Mouse (Mus musculus) CH12.LX (cell line): Measurements from ENCODE around the gene Gsto2. TPM values are rescaled to one million over a fixed set of nuclear protein-coding genes. Genes with fewer than 3 reads are reported as not detected.

Experiments used
- DNase-seq: peaks from one replicate; pipeline ENCODE4 v3.0.0-alpha.2; 2013; ENCODE audit errors: extremely low read depth
- H3K27ac ChIP-seq: 2 replicates; pipeline ENCODE4 v1.5.1; 2012; ENCODE audit warnings: low read depth, mild to moderate bottlenecking, control low read depth, moderate library complexity; ENCODE audit not compliant: insufficient read depth
- H3K27me3 ChIP-seq: replicated peaks from 2 replicates; pipeline ENCODE3; 2012; ENCODE audit warnings: inconsistent platforms
- H3K36me3 ChIP-seq, 2 experiments: replicated peaks in 1 of 2; 2 replicates each; pipeline versions ENCODE3 to v1.6.1; 2012; ENCODE audit warnings: inconsistent platforms in 1 of 2, low read length in 1 of 2, mild to moderate bottlenecking in 1 of 2, mixed read lengths in 1 of 2, moderate library complexity in 1 of 2; ENCODE audit not compliant: control insufficient read depth in 1 of 2, insufficient read depth in 1 of 2
- H3K4me1 ChIP-seq, 2 experiments: 2 replicates each; pipeline ENCODE4 v1.6.1; 2012; ENCODE audit warnings: inconsistent platforms in 1 of 2, moderate library complexity in 1 of 2; ENCODE audit not compliant: insufficient read depth in 2 of 2, control insufficient read depth in 1 of 2
- H3K4me2 ChIP-seq: 2 replicates; pipeline ENCODE4 v1.6.1; 2012; ENCODE audit warnings: low read depth, mild to moderate bottlenecking, control low read depth; ENCODE audit not compliant: poor library complexity, insufficient read depth, severe bottlenecking
- H3K4me3 ChIP-seq, 3 experiments: fragments of 150-350 bp in 1 of 3; sonication (generic) in 1 of 3; replicated peaks in 1 of 3; 2 replicates each; pipeline versions ENCODE3 to v1.5.1; 2011 to 2012; ENCODE audit warnings: low read depth in 2 of 3, low read length in 2 of 3, mild to moderate bottlenecking in 2 of 3, moderate library complexity in 2 of 3, control low read depth in 1 of 3, improper control_type of control experiment in 1 of 3, inconsistent platforms in 1 of 3, mixed read lengths in 1 of 3; ENCODE audit not compliant: poor library complexity in 1 of 3
- H3K79me2 ChIP-seq: replicated peaks from 2 replicates; pipeline ENCODE4 v1.6.1; 2012; ENCODE audit warnings: mild to moderate bottlenecking, moderate library complexity; ENCODE audit not compliant: control insufficient read depth, poor library complexity, insufficient read depth, severe bottlenecking; ENCODE audit errors: extremely low read depth
- H3K9ac ChIP-seq: 2 replicates; pipeline ENCODE4 v1.6.1; 2012; ENCODE audit warnings: low read depth, mild to moderate bottlenecking, control low read depth, moderate library complexity; ENCODE audit not compliant: insufficient read depth
- H3K9me3 ChIP-seq: replicated peaks from 2 replicates; pipeline ENCODE3; 2012; ENCODE audit warnings: low read length, inconsistent platforms, mixed read lengths
- BHLHE40 ChIP-seq: IDR thresholded peaks from 2 replicates; pipeline ENCODE4 v1.6.1; 2011; ENCODE audit warnings: mild to moderate bottlenecking, low read depth, low read length, improper control_type of control experiment
- CTCF ChIP-seq, 2 experiments: IDR thresholded peaks in 1 of 2; conservative IDR thresholded peaks in 1 of 2; 2 replicates each; pipeline ENCODE4 v1.5.1; 2011 to 2012; ENCODE audit warnings: low read depth in 2 of 2, low read length in 2 of 2, improper control_type of control experiment in 1 of 2, inconsistent platforms in 1 of 2, mild to moderate bottlenecking in 1 of 2, moderate library complexity in 1 of 2
- E2F4 ChIP-seq: IDR thresholded peaks from 2 replicates; pipeline ENCODE4 v1.6.1; 2011; ENCODE audit warnings: low read depth, low read length, improper control_type of control experiment; ENCODE audit not compliant: insufficient replicate concordance
- ELF1 ChIP-seq: IDR thresholded peaks from 2 replicates; pipeline ENCODE4 v1.6.1; 2014; ENCODE audit warnings: low read depth, mild to moderate bottlenecking, inconsistent platforms, low read length, improper control_type of control experiment
- EP300 ChIP-seq: IDR thresholded peaks from 2 replicates; pipeline ENCODE4 v1.6.1; 2011; ENCODE audit warnings: low read length, improper control_type of control experiment
- GABPA ChIP-seq: IDR thresholded peaks from 2 replicates; pipeline ENCODE4 v1.6.1; 2012; ENCODE audit warnings: low read depth, low read length, improper control_type of control experiment, inconsistent platforms; ENCODE audit not compliant: insufficient replicate concordance
- IRF4 ChIP-seq: IDR thresholded peaks from 2 replicates; pipeline ENCODE4 v1.6.1; 2014; ENCODE audit warnings: low read depth, mild to moderate bottlenecking, inconsistent platforms, low read length, improper control_type of control experiment
- MAZ ChIP-seq: IDR thresholded peaks from 2 replicates; pipeline ENCODE4 v1.6.1; 2012; ENCODE audit warnings: low read depth, mild to moderate bottlenecking, inconsistent platforms, low read length, improper control_type of control experiment, moderate library complexity
- MEF2A ChIP-seq: IDR thresholded peaks from 2 replicates; pipeline ENCODE4 v1.6.1; 2014; ENCODE audit warnings: low read depth, mild to moderate bottlenecking, inconsistent platforms, low read length, improper control_type of control experiment, borderline replicate concordance
- NELFE ChIP-seq: IDR thresholded peaks from 2 replicates; pipeline ENCODE4 v1.6.1; 2011; ENCODE audit warnings: low read depth, low read length, improper control_type of control experiment
- POLR2A ChIP-seq: IDR thresholded peaks from 2 replicates; pipeline ENCODE4 v1.6.1; 2011; ENCODE audit warnings: low read depth, mild to moderate bottlenecking, improper control_type of control experiment, low read length
- POLR2AphosphoS2 ChIP-seq: IDR thresholded peaks from 2 replicates; pipeline ENCODE4 v1.6.1; 2011; ENCODE audit warnings: low read depth, low read length, improper control_type of control experiment
- SMC3 ChIP-seq: IDR thresholded peaks from 2 replicates; pipeline ENCODE4 v1.6.1; 2011; ENCODE audit warnings: low read depth, low read length, improper control_type of control experiment
- TCF12 ChIP-seq: IDR thresholded peaks from 2 replicates; pipeline ENCODE4 v1.6.1; 2014; ENCODE audit warnings: low read depth, mild to moderate bottlenecking, inconsistent platforms, low read length, improper control_type of control experiment
- ZKSCAN1 ChIP-seq: IDR thresholded peaks from 2 replicates; pipeline ENCODE4 v1.6.1; 2012; ENCODE audit warnings: low read depth, inconsistent platforms, low read length, improper control_type of control experiment, borderline replicate concordance
- dilution Hi-C: fragments of 300-500 bp; cut with MboI; formaldehyde crosslinking; loops from 2 replicates; pipeline ENCODE4 v1.14.3; 2020; ENCODE audit warnings: low sequenced_read_pairs; ENCODE audit not compliant: extremely low pct_unique_long_range_greater_than_20kb, extremely low pct_ligation_motif_present
- in situ Hi-C: fragments of 300-500 bp; cut with MboI; formaldehyde crosslinking; loops from 3 replicates; pipeline ENCODE4 v1.14.3; 2019; ENCODE audit warnings: low sequenced_read_pairs, low pct_ligation_motif_present, low pct_unique_long_range_greater_than_20kb, mixed read lengths
- polyA plus RNA-seq: library from polyadenylated mRNA; unstranded; fragments of >175 nt; gene quantifications from 2 replicates; pipeline ENCODE4 v1.2.1, GENCODE M21; 2012; ENCODE audit warnings: low read depth; ENCODE audit not compliant: insufficient read length
- total RNA-seq, 2 experiments: library from RNA; depleted of rRNA; stranded (reverse); fragments of 300-350 nt in 1 of 2; fragments of >200 nt in 1 of 2; gene quantifications; 2 replicates each; pipeline ENCODE4 v1.2.3; 2012 to 2014

The Gsto2 gene
- total and polyA plus RNA-seq, 3 experiments, result 0.49 to 1.4 (median 1.3) TPM

DNA sequence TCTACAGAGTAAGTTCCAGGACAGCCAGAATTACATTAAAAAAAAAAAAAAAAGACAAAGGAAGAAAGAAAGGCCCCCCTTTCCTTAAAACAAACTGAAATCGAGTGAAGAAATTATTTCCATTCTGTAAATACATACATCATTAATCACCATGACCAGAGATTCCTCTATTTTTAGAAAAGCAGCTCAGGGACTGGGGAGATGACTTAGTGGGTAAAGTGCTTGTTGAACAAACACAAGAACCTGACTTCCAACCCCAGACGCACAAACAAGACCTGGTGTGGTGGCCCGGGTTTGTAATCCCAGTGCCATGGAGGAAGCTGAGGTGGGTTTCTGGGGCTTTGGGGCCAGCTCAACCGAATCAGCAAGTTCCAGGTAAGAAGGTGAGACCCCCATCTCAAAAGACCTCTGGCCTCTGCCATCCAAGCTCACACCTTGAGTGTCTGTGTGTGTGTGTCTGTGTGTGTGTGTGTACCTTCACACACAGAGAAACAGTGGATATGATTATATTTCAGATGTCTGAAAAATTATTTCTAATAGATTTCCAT lies 2.4 kb downstream of the Gsto2 start:
- Histone ChIP-seq H3K4me1 (peaks cover 5 to 13% of the 10 kb centered on the region in 2 experiments), H3K27me3 (peaks cover 1% of the 10 kb centered on the region), H3K4me3 (no peak overlapping the region), H3K79me2 (no peaks in the 10 kb centered on the region), H3K27ac (no peak overlapping the region), H3K4me2 (no peak overlapping the region), H3K9ac (no peak overlapping the region), H3K9me3 (no peaks in the 10 kb centered on the region), H3K36me3 (peaks cover 9 to 15% of the 10 kb centered on the region in 2 experiments)
- DNase-seq, result no peak
- dilution Hi-C loops (no loop called here), in situ Hi-C loops (loop anchor here (25.0 kb wide), 1 partner anchor 505 kb away; no protein-coding TSS in a partner anchor)
- TF ChIP-seq POLR2AphosphoS2 (no peak), CTCF (conservative IDR thresholded peaks at IDR 0.05 in 1 of 2, IDR thresholded peaks at IDR 0.05 in 1 of 2; ENCODE audit: low read depth in 2 of 2, low read length in 2 of 2) (no peak), TCF12 (no peak), MAZ (no peak), BHLHE40 (no peak), ZKSCAN1 (no peak), SMC3 (no peak), ELF1 (no peak), IRF4 (no peak), POLR2A (no peak), EP300 (no peak), MEF2A (no peak)
- TF ChIP-seq, all 38 proteins: peak for 0

DNA sequence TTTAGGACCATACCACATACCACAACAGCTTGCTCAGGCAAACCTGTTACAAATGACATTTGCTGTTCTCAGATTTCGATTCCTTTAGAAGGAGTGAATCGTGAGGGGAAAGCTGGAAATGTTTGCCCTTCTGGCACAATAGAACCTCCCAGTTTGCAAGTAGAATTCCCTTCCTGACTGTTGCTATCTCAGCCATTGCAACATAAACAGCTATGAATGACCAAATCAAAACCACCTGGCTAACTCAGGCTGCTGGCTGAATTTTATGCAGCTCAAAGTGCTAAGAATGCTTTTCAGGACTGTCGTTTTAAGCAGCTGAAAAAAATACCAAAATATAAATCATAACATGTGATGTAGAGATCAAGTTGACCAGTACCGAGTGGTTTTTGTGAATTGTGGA lies 3.6 kb downstream of the Gsto2 start:
- no peaks in the 10 kb centered on the region for H3K9me3 ChIP-seq
- peaks cover 4% of the 10 kb centered on the region in 2 experiments for H3K36me3 ChIP-seq
- TF ChIP-seq POLR2AphosphoS2, result no peak
- TF ChIP-seq GABPA, result no peak
- no peak for TF ChIP-seq NELFE
- no peak for TF ChIP-seq E2F4
- peaks cover 5 to 12% of the 10 kb centered on the region in 2 experiments for H3K4me1 ChIP-seq
- no peak overlapping the region for H3K9ac ChIP-seq
- H3K79me2 ChIP-seq, result no peaks in the 10 kb centered on the region
- peaks cover 1% of the 10 kb centered on the region for H3K27me3 ChIP-seq
- H3K4me2 ChIP-seq, result no peak overlapping the region
- H3K4me3 ChIP-seq, result no peak overlapping the region
- in situ Hi-C loops, result loop anchor here (25.0 kb wide), 1 partner anchor 507 kb away; no protein-coding TSS in a partner anchor
- dilution Hi-C loops, result no loop called here
- no peak for DNase-seq
- H3K27ac ChIP-seq, result no peak overlapping the region
